Mouse (Mus musculus): ENCODE data around the gene Unc50.

The Unc50 gene

GRCm38 (mm10) chr1:37427144-37427875 lies 2.6 kb upstream of the Unc50 start:
- no peak for TF ChIP-seq GATA4 (IDR thresholded peaks at IDR 0.05; ENCODE audit: insufficient replicate concordance, low read length)

DNA sequence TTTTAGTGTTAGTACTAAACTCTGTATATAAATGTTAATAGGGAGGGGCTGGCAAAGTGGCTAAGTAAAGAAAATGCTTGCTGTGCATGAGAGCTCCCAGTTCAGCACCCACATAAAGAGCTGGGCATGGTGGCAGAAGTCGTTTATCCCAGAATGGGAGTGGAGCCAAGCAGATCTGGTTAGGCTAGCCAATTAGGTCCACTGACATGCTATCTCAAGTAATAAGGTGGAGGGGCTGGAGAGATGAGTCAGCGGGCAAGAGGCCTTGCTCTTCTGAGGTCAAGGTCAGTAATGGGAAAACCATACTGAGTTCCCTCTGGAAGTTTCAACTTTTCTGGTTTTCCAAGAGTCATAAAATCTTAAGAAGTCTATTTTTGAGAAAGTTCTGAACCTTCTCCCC lies 1.0 kb upstream of the Unc50 start:
- no peak for TF ChIP-seq GATA4 (IDR thresholded peaks at IDR 0.05; ENCODE audit: insufficient replicate concordance, low read length)

DNA sequence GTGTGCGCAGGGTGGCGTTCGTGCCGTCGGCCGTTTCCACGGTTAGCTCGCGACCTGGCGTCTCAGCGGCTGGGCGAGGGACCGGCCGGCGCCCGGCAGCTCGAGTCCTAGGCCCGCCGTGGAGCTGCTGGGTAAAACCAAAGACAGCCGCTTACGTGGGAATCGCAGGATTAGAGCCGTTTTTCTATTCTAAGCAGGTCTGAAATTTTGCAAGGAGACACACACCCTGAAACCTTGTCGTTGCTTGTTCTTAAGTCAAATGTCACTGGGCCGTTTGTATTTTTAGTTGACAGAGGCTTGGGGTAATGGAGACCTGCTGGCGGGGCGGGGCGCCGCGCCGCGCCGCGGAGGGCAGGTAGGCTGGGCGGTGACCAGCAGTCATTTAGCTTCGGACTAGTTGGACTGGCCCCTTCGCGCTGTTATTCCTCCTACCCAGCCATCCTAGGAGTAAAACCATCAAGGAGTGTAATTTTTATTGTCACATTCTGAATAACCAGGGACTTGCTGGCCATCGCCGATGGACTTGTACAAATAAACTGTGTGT lies 430 bp downstream of the Unc50 start:
- TF ChIP-seq GATA4 (IDR thresholded peaks at IDR 0.05; ENCODE audit: insufficient replicate concordance, low read length), result no peak

DNA sequence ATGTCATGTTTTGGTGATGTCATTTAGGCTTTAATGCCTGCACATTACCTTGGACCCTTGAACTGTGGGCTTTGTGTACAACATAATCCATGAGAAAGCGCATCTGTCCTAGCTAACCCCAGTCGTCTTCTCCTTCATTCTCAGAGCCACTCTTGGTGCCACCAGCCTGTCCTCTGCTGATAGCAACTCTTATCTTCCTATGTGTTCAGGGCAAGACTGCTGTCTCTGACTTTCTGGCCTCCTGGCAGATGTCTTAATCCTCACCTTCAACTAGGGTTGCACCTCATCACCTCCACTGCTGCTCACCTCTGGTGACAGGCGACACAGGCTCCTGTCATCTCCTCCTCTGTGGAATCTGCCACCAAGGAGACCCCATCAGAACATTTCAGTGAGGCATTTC lies 6.5 kb downstream of the Unc50 start:
- no peak for TF ChIP-seq GATA4 (IDR thresholded peaks at IDR 0.05; ENCODE audit: insufficient replicate concordance, low read length)

GRCm38 (mm10) chr1:37442848-37443835 lies 13.2 kb downstream of the Unc50 start:
- no peak for TF ChIP-seq GATA4 (IDR thresholded peaks at IDR 0.05; ENCODE audit: insufficient replicate concordance, low read length)

DNA sequence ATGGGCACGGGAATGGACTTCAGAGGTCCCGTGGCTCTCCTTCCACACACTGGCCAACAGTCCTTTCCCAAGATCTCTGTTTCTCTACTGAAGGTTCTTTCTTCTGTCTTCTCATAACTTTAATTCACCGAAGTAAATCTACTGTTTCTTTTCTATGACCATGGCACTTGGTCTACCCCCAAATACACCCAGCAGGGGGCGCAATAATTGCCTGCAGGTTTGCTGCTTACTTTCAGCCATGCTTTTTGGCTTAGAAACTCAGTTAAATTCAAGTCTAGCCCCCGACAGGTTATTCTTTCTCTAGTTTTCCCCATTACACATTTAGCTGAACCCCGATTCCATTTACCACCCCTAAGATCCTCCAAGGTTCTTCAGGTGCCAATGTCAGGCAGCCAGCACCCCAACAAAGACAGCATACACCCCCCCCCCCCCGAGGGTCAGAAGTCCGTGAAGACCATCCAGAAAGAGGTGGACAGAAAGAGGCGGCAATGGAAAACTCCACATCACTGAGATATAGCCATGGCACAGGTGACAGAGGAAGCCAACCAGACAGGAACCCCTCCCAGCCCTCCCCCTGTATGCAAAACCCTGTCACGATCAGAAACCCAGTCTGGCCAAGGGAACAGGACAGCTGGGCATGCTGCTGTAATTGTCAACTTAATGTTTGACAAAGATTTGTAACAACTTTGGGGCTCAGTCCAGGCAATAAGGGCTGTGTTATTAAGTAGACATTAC lies 18.6 kb downstream of the Unc50 start:
- no peak for TF ChIP-seq GATA4 (IDR thresholded peaks at IDR 0.05; ENCODE audit: insufficient replicate concordance, low read length)

DNA sequence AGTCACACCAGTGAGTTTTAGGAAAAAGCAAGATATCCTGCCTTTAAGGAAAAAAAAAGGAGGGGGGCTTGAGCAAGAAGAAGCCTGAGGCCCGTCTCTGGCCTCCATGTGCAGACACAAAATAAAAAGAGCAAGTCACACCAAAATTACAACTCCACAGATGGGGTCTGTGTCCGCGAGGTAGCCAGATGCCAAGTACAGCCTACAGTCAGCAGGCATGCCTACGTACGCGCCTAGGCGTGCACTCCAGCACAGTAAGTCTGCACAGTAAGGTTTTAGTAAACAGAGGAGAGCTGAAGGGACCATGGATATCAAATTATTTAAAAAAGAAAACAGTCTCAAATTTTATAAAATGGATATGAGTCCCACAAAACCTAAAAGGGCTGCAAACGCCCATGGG lies 21.3 kb downstream of the Unc50 start:
- TF ChIP-seq GATA4 (IDR thresholded peaks at IDR 0.05; ENCODE audit: insufficient replicate concordance, low read length), result no peak

- no peak for TF ChIP-seq GATA4 (IDR thresholded peaks at IDR 0.05; ENCODE audit: insufficient replicate concordance, low read length)
Observed at GRCm38 (mm10) chr1:37457546-37457945, 27.6 kb downstream of the Unc50 start.

DNA sequence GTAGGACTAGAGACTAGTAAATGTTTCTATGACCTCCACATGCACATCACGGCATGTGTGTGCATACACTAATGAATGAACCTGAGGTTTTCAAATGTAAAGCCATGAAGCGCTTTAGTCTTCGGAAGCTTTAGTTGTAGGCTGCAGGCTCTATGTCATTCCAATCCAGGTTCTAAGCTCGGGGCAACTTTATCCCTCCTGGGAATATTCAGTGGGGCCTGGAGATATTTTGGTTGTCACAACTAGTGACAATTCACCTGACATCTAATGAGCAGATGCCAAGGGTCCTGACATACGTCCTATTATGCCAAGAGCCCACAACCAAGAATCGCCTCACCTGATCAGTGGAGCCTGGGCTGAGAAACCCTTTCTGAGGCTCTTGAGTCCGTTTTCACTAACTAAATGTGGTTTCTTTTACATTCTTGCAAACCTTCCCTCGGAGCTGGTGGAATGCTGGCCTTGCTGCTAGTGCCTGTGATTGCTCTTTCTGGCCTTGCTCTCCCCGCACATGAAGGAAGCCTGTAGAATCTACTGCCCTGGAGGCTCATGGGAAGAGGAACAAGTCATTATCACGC lies 35.0 kb downstream of the Unc50 start:
- no peak for TF ChIP-seq GATA4 (IDR thresholded peaks at IDR 0.05; ENCODE audit: insufficient replicate concordance, low read length)

GRCm38 (mm10) chr1:37466322-37466995 lies 36.5 kb downstream of the Unc50 start:
- no peak for TF ChIP-seq GATA4 (IDR thresholded peaks at IDR 0.05; ENCODE audit: insufficient replicate concordance, low read length)

GRCm38 (mm10) chr1:37467806-37468205 lies 37.9 kb downstream of the Unc50 start:
- no peak for TF ChIP-seq GATA4 (IDR thresholded peaks at IDR 0.05; ENCODE audit: insufficient replicate concordance, low read length)

DNA sequence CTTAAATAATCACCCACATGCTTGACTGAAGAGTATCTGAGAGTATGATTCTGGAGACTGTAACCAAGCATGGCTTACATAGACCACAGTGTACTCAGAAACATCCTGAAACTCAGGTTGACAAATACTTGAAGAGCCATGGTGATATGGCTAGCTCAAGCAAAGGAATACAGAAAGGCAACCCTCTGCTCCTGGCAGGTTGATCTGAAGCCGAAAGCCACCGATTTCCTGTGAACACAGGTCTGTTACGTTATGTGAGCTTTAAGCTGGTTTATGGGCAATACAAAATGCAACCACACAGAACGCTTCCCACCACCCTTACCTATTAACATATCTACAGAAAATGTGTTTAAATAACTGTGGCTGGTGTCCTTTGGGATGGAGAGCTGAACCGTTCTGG lies 39.1 kb downstream of the Unc50 start:
- no peak for TF ChIP-seq GATA4 (IDR thresholded peaks at IDR 0.05; ENCODE audit: insufficient replicate concordance, low read length)

DNA sequence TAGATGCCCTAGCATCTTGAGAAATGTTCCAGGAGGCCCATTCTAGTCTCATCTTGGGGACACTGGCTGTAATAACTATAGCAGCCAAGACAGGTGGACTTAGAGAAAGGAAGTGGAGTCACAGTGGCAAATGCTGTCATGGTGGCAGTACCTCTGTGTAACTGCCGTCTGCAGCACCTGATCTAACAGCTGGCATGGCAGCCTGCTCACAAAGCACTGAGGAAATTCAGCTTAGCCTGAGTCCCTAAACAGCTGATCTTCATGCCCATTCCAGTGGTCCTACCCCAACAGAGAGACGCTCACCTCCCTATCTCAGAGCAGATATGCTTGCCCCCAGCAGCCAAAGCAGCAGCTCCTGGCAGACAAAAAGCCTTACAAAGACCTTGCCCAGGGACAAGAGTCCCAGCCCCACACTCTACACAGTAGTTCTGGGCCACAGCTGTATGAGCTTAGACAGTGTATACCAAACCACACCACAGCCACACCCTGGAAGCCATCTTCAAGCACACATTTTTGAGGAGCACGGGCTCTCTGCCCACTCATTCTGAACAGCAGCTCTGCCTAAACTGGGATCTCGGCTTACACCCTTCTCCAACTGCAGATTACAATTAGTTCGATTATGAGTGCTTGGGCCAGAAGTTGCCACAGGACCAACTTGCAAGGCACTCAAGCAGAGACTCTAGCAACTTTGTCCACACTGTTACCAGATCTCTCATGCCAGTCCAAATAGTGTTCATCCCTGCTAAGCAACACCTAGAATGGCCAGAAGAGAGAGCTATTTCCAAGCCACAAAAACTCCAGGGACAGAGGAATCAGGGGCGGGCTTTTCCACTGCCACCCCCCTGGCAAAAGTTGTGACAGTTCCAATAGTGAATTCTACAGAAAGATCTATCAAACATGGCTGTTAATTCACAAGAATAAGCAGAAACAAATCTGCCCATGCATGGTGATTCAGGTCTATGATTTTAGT lies 41.5 kb downstream of the Unc50 start:
- no peak for TF ChIP-seq GATA4 (IDR thresholded peaks at IDR 0.05; ENCODE audit: insufficient replicate concordance, low read length)

Data from liver, adult (tissue).